Mouse (Mus musculus): ENCODE data around the gene Trp53bp2. TPM values are rescaled to one million over a fixed set of nuclear protein-coding genes. Genes with fewer than 3 reads are reported as not detected.

Gene Trp53bp2
- polyA plus RNA-seq, 1 experiment from 2014 or later = 24.1 TPM

GRCm38 (mm10) chr1:182475005-182475796 lies 66.2 kb downstream of the Trp53bp2 start:
- no peak overlapping the region for H3K27ac ChIP-seq
- no peak overlapping the region for H3K4me3 ChIP-seq
- WGBS = 83% methylated on average over 5 of the region's 5 CpGs
- ATAC-seq = no peak
- H3K9me3 ChIP-seq (replicated peaks) = no peaks in the 10 kb centered on the region
- no peaks in the 10 kb centered on the region for H3K4me1 ChIP-seq
- H3K27me3 ChIP-seq = no peaks in the 10 kb centered on the region
- no peak overlapping the region for H3K9ac ChIP-seq
- peaks cover 81% of the 10 kb centered on the region for H3K36me3 ChIP-seq (ENCODE audit: poor library complexity, severe bottlenecking)
- H3K4me2 ChIP-seq = no peak overlapping the region

- WGBS = 91% methylated on average over 4 of the region's 4 CpGs
- H3K4me2 ChIP-seq = no peak overlapping the region
- H3K4me3 ChIP-seq = no peak overlapping the region
- H3K9me3 ChIP-seq (replicated peaks) = no peaks in the 10 kb centered on the region
- no peaks in the 10 kb centered on the region for H3K4me1 ChIP-seq
- no peak for ATAC-seq
- no peak overlapping the region for H3K9ac ChIP-seq
- peaks cover 81% of the 10 kb centered on the region for H3K36me3 ChIP-seq (ENCODE audit: poor library complexity, severe bottlenecking)
- no peaks in the 10 kb centered on the region for H3K27me3 ChIP-seq
- no peak overlapping the region for H3K27ac ChIP-seq
These were observed 70.0 kb downstream of the Trp53bp2 start for GRCm38 (mm10) chr1:182478935-182479334.

GRCm38 (mm10) chr1:182481138-182481537 lies 72.2 kb downstream of the Trp53bp2 start:
- WGBS = 97% methylated on average over 7 of the region's 7 CpGs
- no peak overlapping the region for H3K4me3 ChIP-seq

GRCm38 (mm10) chr1:182481646-182482295 lies 72.8 kb downstream of the Trp53bp2 start:
- 94% methylated on average over 10 of the region's 10 CpGs for WGBS
- H3K9me3 ChIP-seq (replicated peaks) = no peaks in the 10 kb centered on the region
- no peaks in the 10 kb centered on the region for H3K27me3 ChIP-seq
- H3K27ac ChIP-seq = no peak overlapping the region
- H3K36me3 ChIP-seq (ENCODE audit: poor library complexity, severe bottlenecking) = peaks cover 89% of the 10 kb centered on the region
- no peak overlapping the region for H3K4me3 ChIP-seq
- no peak overlapping the region for H3K4me2 ChIP-seq
- no peaks in the 10 kb centered on the region for H3K4me1 ChIP-seq
- H3K9ac ChIP-seq = no peak overlapping the region
- no peak for ATAC-seq

More at GRCm38 (mm10) chr1:182481138-182481537, 72.2 kb downstream of the Trp53bp2 start:
- ATAC-seq = no peak
- Histone ChIP-seq H3K27ac (no peak overlapping the region), H3K9ac (no peak overlapping the region), H3K36me3 (ENCODE audit: poor library complexity, severe bottlenecking) (peaks cover 85% of the 10 kb centered on the region), H3K4me1 (no peaks in the 10 kb centered on the region), H3K4me2 (no peak overlapping the region), H3K27me3 (no peaks in the 10 kb centered on the region), H3K9me3 (replicated peaks) (no peaks in the 10 kb centered on the region)

GRCm38 (mm10) chr1:182482991-182483909 lies 74.3 kb downstream of the Trp53bp2 start:
- 88% methylated on average over 14 of the region's 14 CpGs for WGBS

GRCm38 (mm10) chr1:182483910-182484274 lies 74.9 kb downstream of the Trp53bp2 start:
- no peak overlapping the region for H3K4me3 ChIP-seq
- no peaks in the 10 kb centered on the region for H3K9me3 ChIP-seq (replicated peaks)
- no peak overlapping the region for H3K9ac ChIP-seq
- ATAC-seq = no peak
- H3K27me3 ChIP-seq = no peaks in the 10 kb centered on the region
- H3K4me2 ChIP-seq = no peak overlapping the region
- WGBS = 90% methylated on average over 12 of the region's 12 CpGs
- H3K27ac ChIP-seq = no peak overlapping the region
- H3K36me3 ChIP-seq (ENCODE audit: poor library complexity, severe bottlenecking) = peaks cover 89% of the 10 kb centered on the region
- no peaks in the 10 kb centered on the region for H3K4me1 ChIP-seq

More at GRCm38 (mm10) chr1:182482991-182483909, 74.3 kb downstream of the Trp53bp2 start:
- peaks cover 87% of the 10 kb centered on the region for H3K36me3 ChIP-seq (ENCODE audit: poor library complexity, severe bottlenecking)
- no peak overlapping the region for H3K4me3 ChIP-seq
- H3K27ac ChIP-seq = no peak overlapping the region
- no peak for ATAC-seq
- H3K9me3 ChIP-seq (replicated peaks) = no peaks in the 10 kb centered on the region
- no peak overlapping the region for H3K4me2 ChIP-seq
- no peak overlapping the region for H3K9ac ChIP-seq
- no peaks in the 10 kb centered on the region for H3K4me1 ChIP-seq
- H3K27me3 ChIP-seq = no peaks in the 10 kb centered on the region

- ATAC-seq = no peak
- Histone ChIP-seq H3K4me2 (no peak overlapping the region), H3K27me3 (no peaks in the 10 kb centered on the region), H3K4me1 (0 out of 2 replicates have a peak, but pooled peaks cover 7% of the 10 kb centered on the region), H3K9me3 (replicated peaks) (no peaks in the 10 kb centered on the region), H3K36me3 (ENCODE audit: poor library complexity, severe bottlenecking) (peaks cover 69% of the 10 kb centered on the region), H3K4me3 (no peak overlapping the region), H3K9ac (no peak overlapping the region), H3K27ac (no peak overlapping the region)
- WGBS = 87% methylated on average over 10 of the region's 10 CpGs
These were observed 79.5 kb downstream of the Trp53bp2 start for GRCm38 (mm10) chr1:182488503-182488902.

GRCm38 (mm10) chr1:182489803-182490452 lies 81.0 kb downstream of the Trp53bp2 start:
- ATAC-seq = peak; percentile 96
- H3K36me3 ChIP-seq (ENCODE audit: poor library complexity, severe bottlenecking) = peaks cover 55% of the 10 kb centered on the region
- H3K27ac ChIP-seq = peak overlapping the region; percentile 44; the same call in 1 of the 2 replicates
- no peaks in the 10 kb centered on the region for H3K27me3 ChIP-seq
- H3K9me3 ChIP-seq (replicated peaks) = no peaks in the 10 kb centered on the region
- H3K9ac ChIP-seq = no peak overlapping the region
- peak overlapping the region; percentile 61 for H3K4me2 ChIP-seq
- H3K4me1 ChIP-seq = peaks cover 17% of the 10 kb centered on the region
- H3K4me3 ChIP-seq = peak overlapping the region; percentile 24
- 12% methylated on average over 21 of the region's 21 CpGs for WGBS

GRCm38 (mm10) chr1:182490568-182490967 lies 81.6 kb downstream of the Trp53bp2 start:
- Histone ChIP-seq H3K4me3 (no peak overlapping the region), H3K9ac (no peak overlapping the region), H3K4me2 (peak overlapping the region; percentile 61; the same call in 1 of the 2 replicates), H3K36me3 (ENCODE audit: poor library complexity, severe bottlenecking) (peaks cover 49% of the 10 kb centered on the region), H3K9me3 (replicated peaks) (no peaks in the 10 kb centered on the region), H3K4me1 (peaks cover 17% of the 10 kb centered on the region), H3K27me3 (no peaks in the 10 kb centered on the region), H3K27ac (no peak overlapping the region)
- no peak for ATAC-seq
- 77% methylated on average over 7 of the region's 7 CpGs for WGBS

GRCm38 (mm10) chr1:182491839-182492238 lies 82.9 kb downstream of the Trp53bp2 start:
- Histone ChIP-seq H3K4me1 (peaks cover 17% of the 10 kb centered on the region), H3K36me3 (ENCODE audit: poor library complexity, severe bottlenecking) (peaks cover 39% of the 10 kb centered on the region), H3K9me3 (replicated peaks) (no peaks in the 10 kb centered on the region), H3K9ac (no peak overlapping the region), H3K4me3 (no peak overlapping the region), H3K27me3 (no peaks in the 10 kb centered on the region), H3K27ac (no peak overlapping the region), H3K4me2 (no peak overlapping the region)
- ATAC-seq = no peak
- WGBS = 94% methylated on average over 6 of the region's 6 CpGs

GRCm38 (mm10) chr1:182494285-182495145 lies 85.5 kb downstream of the Trp53bp2 start:
- 78% methylated on average over 17 of the region's 17 CpGs for WGBS
- H3K36me3 ChIP-seq (ENCODE audit: poor library complexity, severe bottlenecking) = peaks cover 16% of the 10 kb centered on the region; the same call in 1 of the 2 replicates
- H3K9me3 ChIP-seq (replicated peaks) = no peaks in the 10 kb centered on the region
- H3K27ac ChIP-seq = no peak overlapping the region
- no peak overlapping the region for H3K4me2 ChIP-seq
- H3K27me3 ChIP-seq = no peaks in the 10 kb centered on the region
- ATAC-seq = no peak
- H3K9ac ChIP-seq = no peak overlapping the region
- peaks cover 17% of the 10 kb centered on the region for H3K4me1 ChIP-seq
- H3K4me3 ChIP-seq = no peak overlapping the region

All from forebrain, embryonic 13.5 days (tissue).